Mouse (Mus musculus): ENCODE measurements at regions not wholly inside any gene's neighbourhood (a gene's known extent, or its start where the extent isn't known, plus 50 kb on each side); places are given as distances from the start of the nearest gene placed in this dataset.

GRCm38 (mm10) chr5:74792301-74792700 lies 89.6 kb upstream of the Lnx1 start:
- no peak for TF ChIP-seq POLR2A (IDR thresholded peaks at IDR 0.05; ENCODE audit: control insufficient read depth, extremely low read depth, insufficient read depth, low read length, poor library complexity)
- TF ChIP-seq CTCF (IDR thresholded peaks at IDR 0.05; ENCODE audit: borderline replicate concordance, control insufficient read depth, extremely low read depth, insufficient read depth, low read length, poor library complexity): no peak

Measured in thymus, adult 2 months (tissue).